Comparison of ENCODE assay signal across 19 mouse cellular contexts in the genomic region with DNA sequence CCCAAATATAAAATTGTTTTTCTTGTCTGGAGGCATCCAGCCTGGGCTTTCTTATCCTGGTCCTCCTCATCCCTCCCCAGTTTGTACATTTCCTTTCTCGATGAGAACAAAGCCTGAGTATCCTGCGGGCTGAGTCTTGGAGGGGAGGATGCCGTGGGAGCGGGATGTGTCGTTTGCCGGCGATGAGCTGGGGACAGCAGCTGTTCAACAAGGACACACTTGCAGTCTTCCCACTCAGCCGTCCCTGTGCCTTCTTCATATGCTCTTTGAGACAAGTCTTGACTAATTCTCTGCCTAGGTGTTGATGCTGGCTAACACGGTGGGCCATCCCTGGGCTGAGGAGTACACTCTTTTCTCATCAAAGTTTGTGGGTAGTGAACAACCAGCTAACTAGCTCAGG. TPM values are rescaled to one million over a fixed set of nuclear protein-coding genes. Genes with fewer than 3 reads are reported as not detected.
DNase-seq lines count a peak whose midpoint lies in the region; ATAC-seq and TF ChIP-seq lines count a peak whose summit lies in the region.
"Had no signal": no experiment of that assay in that cellular context is flagged by ENCODE, and none has a peak within 500 bp of the region (broad histone marks: within the 10 kb centered on the region; RNA-seq: fewer than 3 reads in every experiment).

No protein-coding gene starts in this region.

- intact Hi-C loops in heart, postnatal 25 days (cut with DNase I), result no loop called here

- 76% methylated on average over 9 of the region's 9 CpGs for WGBS in liver, embryonic 13.5 days (ENCODE audit: insufficient replicate concordance)
- 72% methylated on average over 9 of the region's 9 CpGs for WGBS in liver, embryonic 11.5 days
- 78% methylated on average over 9 of the region's 9 CpGs for WGBS in limb, embryonic 10.5 days
- WGBS in midbrain, postnatal 0 days, result 67% methylated on average over 9 of the region's 9 CpGs
- 56% methylated on average over 9 of the region's 9 CpGs for WGBS in hindbrain, embryonic 16.5 days

- no peak for TF ChIP-seq CTCF in midbrain, postnatal 0 days (IDR thresholded peaks at IDR 0.05)

- H3K27me3 ChIP-seq in liver, embryonic 13.5 days, result no peaks in the 10 kb centered on the region
- no peaks in the 10 kb centered on the region for H3K27me3 ChIP-seq in liver, embryonic 11.5 days (replicated peaks; ENCODE audit: control insufficient read depth, insufficient read depth, low read length)
- H3K27me3 ChIP-seq in limb, embryonic 10.5 days (ENCODE audit: low read depth, poor library complexity, severe bottlenecking), result no peaks in the 10 kb centered on the region
- H3K27me3 ChIP-seq in midbrain, postnatal 0 days (ENCODE audit: insufficient read depth, low read length), result no peaks in the 10 kb centered on the region
- no peaks in the 10 kb centered on the region for H3K27me3 ChIP-seq in hindbrain, embryonic 16.5 days (replicated peaks; ENCODE audit: control insufficient read depth, insufficient read depth, low read length)
- H3K27me3 ChIP-seq: heart, embryonic 13.5 days; lung, embryonic 15.5 days had no signal

- H3K27ac ChIP-seq in liver, embryonic 13.5 days, result peak overlapping the region; percentile 77
- H3K27ac ChIP-seq in liver, embryonic 11.5 days (ENCODE audit: low read depth, low read length), result no peak overlapping the region
- no peak overlapping the region for H3K27ac ChIP-seq in limb, embryonic 10.5 days
- no peak overlapping the region for H3K27ac ChIP-seq in midbrain, postnatal 0 days (ENCODE audit: low read depth, low read length)
- no peak overlapping the region for H3K27ac ChIP-seq in hindbrain, embryonic 16.5 days (ENCODE audit: low read depth, low read length)
- H3K27ac ChIP-seq: embryonic facial prominence, embryonic 10.5 days; heart, embryonic 13.5 days; hindbrain, embryonic 10.5 days; lung, embryonic 15.5 days had no signal

- H3K9me3 ChIP-seq in liver, embryonic 13.5 days (replicated peaks), result no peaks in the 10 kb centered on the region
- no peaks in the 10 kb centered on the region for H3K9me3 ChIP-seq in liver, embryonic 11.5 days (ENCODE audit: control insufficient read depth, low read length)
- H3K9me3 ChIP-seq in limb, embryonic 10.5 days (replicated peaks), result no peaks in the 10 kb centered on the region
- H3K9me3 ChIP-seq in midbrain, postnatal 0 days (ENCODE audit: low read length), result no peaks in the 10 kb centered on the region
- H3K9me3 ChIP-seq in hindbrain, embryonic 16.5 days (ENCODE audit: control insufficient read depth, low read length), result no peaks in the 10 kb centered on the region
- H3K9me3 ChIP-seq: embryonic facial prominence, embryonic 10.5 days; heart, embryonic 13.5 days; hindbrain, embryonic 10.5 days; lung, embryonic 15.5 days had no signal

- peaks cover 58% of the 10 kb centered on the region for H3K4me1 ChIP-seq in liver, embryonic 13.5 days (replicated peaks)
- H3K4me1 ChIP-seq in liver, embryonic 11.5 days (replicated peaks; ENCODE audit: control insufficient read depth, insufficient read depth, low read length), result peaks cover 32% of the 10 kb centered on the region
- H3K4me1 ChIP-seq in limb, embryonic 10.5 days, result no peaks in the 10 kb centered on the region
- no peaks in the 10 kb centered on the region for H3K4me1 ChIP-seq in midbrain, postnatal 0 days (ENCODE audit: insufficient read depth, low read length)
- H3K4me1 ChIP-seq in hindbrain, embryonic 16.5 days (ENCODE audit: control insufficient read depth, insufficient read depth, low read depth, low read length), result no peaks in the 10 kb centered on the region
- H3K4me1 ChIP-seq: embryonic facial prominence, embryonic 10.5 days; hindbrain, embryonic 10.5 days had no signal

- H3K4me2 ChIP-seq in liver, embryonic 13.5 days, result no peak overlapping the region
- no peak overlapping the region for H3K4me2 ChIP-seq in liver, embryonic 11.5 days
- H3K4me2 ChIP-seq in midbrain, postnatal 0 days (ENCODE audit: low read depth, low read length, poor library complexity, severe bottlenecking), result no peak overlapping the region
- H3K4me2 ChIP-seq in hindbrain, embryonic 16.5 days (ENCODE audit: low read length), result no peak overlapping the region
- H3K4me2 ChIP-seq: heart, embryonic 13.5 days; lung, embryonic 15.5 days had no signal

- ATAC-seq in liver, embryonic 13.5 days (ENCODE audit: low read depth), result no peak
- no peak for ATAC-seq in liver, embryonic 11.5 days (replicated peaks; ENCODE audit: low FRiP score)
- ATAC-seq in midbrain, postnatal 0 days (ENCODE audit: low FRiP score), result no peak
- ATAC-seq in hindbrain, embryonic 16.5 days, result no peak
- ATAC-seq: forebrain, postnatal 0 days had no signal

- no peaks in the 10 kb centered on the region for H3K36me3 ChIP-seq in liver, embryonic 13.5 days
- no peaks in the 10 kb centered on the region for H3K36me3 ChIP-seq in liver, embryonic 11.5 days (ENCODE audit: control insufficient read depth, insufficient read depth, low read length)
- H3K36me3 ChIP-seq in limb, embryonic 10.5 days, result no peaks in the 10 kb centered on the region
- no peaks in the 10 kb centered on the region for H3K36me3 ChIP-seq in midbrain, postnatal 0 days (ENCODE audit: insufficient read depth, low read length)
- no peaks in the 10 kb centered on the region for H3K36me3 ChIP-seq in hindbrain, embryonic 16.5 days (ENCODE audit: control insufficient read depth, insufficient read depth, low read length)
- H3K36me3 ChIP-seq: embryonic facial prominence, embryonic 10.5 days; heart, embryonic 13.5 days; hindbrain, embryonic 10.5 days; lung, embryonic 15.5 days had no signal

- H3K9ac ChIP-seq in liver, embryonic 13.5 days, result 0 out of 2 replicates have a peak overlapping the region, but pooled peaks have one; percentile 18
- H3K9ac ChIP-seq in liver, embryonic 11.5 days (ENCODE audit: low read depth, low read length), result no peak overlapping the region
- no peak overlapping the region for H3K9ac ChIP-seq in midbrain, postnatal 0 days (replicated peaks; ENCODE audit: low read length, poor library complexity, severe bottlenecking)
- H3K9ac ChIP-seq in hindbrain, embryonic 16.5 days (ENCODE audit: low read depth, low read length), result no peak overlapping the region
- H3K9ac ChIP-seq: forebrain, postnatal 0 days; heart, embryonic 13.5 days; lung, embryonic 15.5 days had no signal

- DNase-seq in heart, adult 11 months, result peak; percentile 89
- no peak for DNase-seq in heart, postnatal 25 days (ENCODE audit: low spot score)
- DNase-seq in liver, embryonic 13.5 days, result no peak
- DNase-seq in liver, embryonic 11.5 days (ENCODE audit: low spot score), result no peak
- peak; percentile 43 for DNase-seq in kidney, postnatal 14 days
- DNase-seq in limb, embryonic 10.5 days (ENCODE audit: low spot score), result peak; percentile 25
- DNase-seq in midbrain, postnatal 0 days (ENCODE audit: low spot score), result no peak
- DNase-seq: B cell, adult 2 months; cerebellum, adult 11 months; cerebellum, postnatal 36 days; forebrain, postnatal 0 days; retina, postnatal 1 day; thymus, adult 2 months had no signal

- no peak overlapping the region for H3K4me3 ChIP-seq in liver, embryonic 13.5 days (replicated peaks)
- no peak overlapping the region for H3K4me3 ChIP-seq in liver, embryonic 11.5 days (ENCODE audit: low read depth, low read length)
- H3K4me3 ChIP-seq in limb, embryonic 10.5 days, result no peak overlapping the region
- no peak overlapping the region for H3K4me3 ChIP-seq in midbrain, postnatal 0 days (ENCODE audit: low read depth, low read length)
- H3K4me3 ChIP-seq in hindbrain, embryonic 16.5 days (ENCODE audit: low read length), result no peak overlapping the region
- H3K4me3 ChIP-seq: embryonic facial prominence, embryonic 10.5 days; erythroblast, embryonic 14.5 days; heart, embryonic 13.5 days; hindbrain, embryonic 10.5 days; lung, embryonic 15.5 days had no signal

RNA-seq across cellular contexts. Expression of gene Lpin2, which starts 13.5 kb away (rescaled TPM):
- total RNA-seq in heart, postnatal 25 days (2021), result 1 to 10 TPM; 8.2 to 9.5 TPM
- polyA plus RNA-seq in liver, embryonic 13.5 days (2015; fragmentation: Nextera tagmentation; extraction: Ambion mirVana), result 38.0 and 43.2 TPM in 2 replicates
- polyA plus RNA-seq in liver, embryonic 11.5 days (2014; fragmentation: Nextera tagmentation; extraction: Ambion mirVana), result 37.7 and 37.9 TPM in 2 replicates
- polyA plus RNA-seq in limb, embryonic 10.5 days (2016; fragmentation: Nextera tagmentation; extraction: Ambion mirVana), result 40.0 and 51.8 TPM in 2 replicates
- total RNA-seq in midbrain, postnatal 0 days (2014; rRNA removed), result 53.4 and 61.7 TPM in 2 replicates
- 33.0 and 39.1 TPM in 2 replicates for polyA plus RNA-seq in midbrain, postnatal 0 days (2015; fragmentation: Nextera tagmentation; extraction: Ambion mirVana)
- polyA plus RNA-seq in hindbrain, embryonic 16.5 days (2015; fragmentation: Nextera tagmentation; extraction: Ambion mirVana), result 42.5 and 47.6 TPM in 2 replicates

Comparison
In these comparisons a context has a peak if more than half of its experiments do, and no peak if none do; other contexts are left out.
1. DNase-seq: peak in heart, adult 11 months (single experiment), kidney, postnatal 14 days (single experiment) and limb, embryonic 10.5 days (single experiment); none in heart, postnatal 25 days (single experiment), liver, embryonic 13.5 days (single experiment), liver, embryonic 11.5 days (single experiment) and midbrain, postnatal 0 days (single experiment).